Comparison of ENCODE assay signal across 25 mouse cellular contexts in the genomic region with DNA sequence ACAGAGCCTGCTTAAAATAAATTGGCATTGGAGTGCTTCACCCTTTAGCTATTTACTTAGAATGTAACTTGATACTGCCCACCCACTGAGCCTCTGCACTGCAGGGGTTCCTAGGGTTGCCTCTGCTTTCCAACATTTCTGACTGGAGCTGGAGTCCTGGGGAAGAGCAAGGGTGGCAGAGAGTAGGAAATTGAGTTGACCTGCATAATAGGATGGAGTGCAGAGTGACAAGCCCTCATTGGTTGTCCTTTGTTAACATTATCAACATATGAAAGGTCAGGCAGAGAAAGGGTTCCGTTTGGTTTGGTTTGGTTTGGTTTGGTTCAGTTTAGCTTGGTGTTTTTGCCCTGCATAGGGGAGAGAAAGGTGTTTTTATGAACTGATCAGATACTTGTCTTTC. TPM values are rescaled to one million over a fixed set of nuclear protein-coding genes. Genes with fewer than 3 reads are reported as not detected.
DNase-seq lines count a peak whose midpoint lies in the region; ATAC-seq and TF ChIP-seq lines count a peak whose summit lies in the region.
"Had no signal": no experiment of that assay in that cellular context is flagged by ENCODE, and none has a peak within 500 bp of the region (broad histone marks: within the 10 kb centered on the region; RNA-seq: fewer than 3 reads in every experiment).

No protein-coding gene starts in this region.

- H3K4me1 ChIP-seq in ES-E14 (ENCODE audit: control insufficient read depth in 2 of 2, insufficient read depth in 2 of 2, low read length in 2 of 2, poor library complexity in 1 of 2): peaks cover 0 to 2% of the 10 kb centered on the region in 2 experiments; a peak in 1 of 4 replicates
- no peaks in the 10 kb centered on the region for H3K4me1 ChIP-seq in heart, embryonic 10.5 days
- H3K4me1 ChIP-seq in hindbrain, embryonic 11.5 days (replicated peaks; ENCODE audit: control insufficient read depth, insufficient read depth, low read length): no peaks in the 10 kb centered on the region
- H3K4me1 ChIP-seq: embryonic facial prominence, embryonic 10.5 days; embryonic facial prominence, embryonic 12.5 days; forebrain, embryonic 13.5 days; forebrain, embryonic 15.5 days had no signal

- ATAC-seq in hindbrain, embryonic 11.5 days (ENCODE audit: low FRiP score): no peak
- ATAC-seq: forebrain, embryonic 13.5 days; forebrain, embryonic 15.5 days; forebrain, postnatal 0 days had no signal

- in situ Hi-C loops in ES-E14 (cut with MboI; ENCODE audit: low sequenced_read_pairs in 2 of 2, unreplicated experiment in 2 of 2): no loop called here

- no peak overlapping the region for H3K9ac ChIP-seq in ES-E14 (ENCODE audit: insufficient read depth, low read depth, low read length, poor library complexity, severe bottlenecking)
- H3K9ac ChIP-seq in hindbrain, embryonic 11.5 days (ENCODE audit: low read depth, low read length): no peak overlapping the region
- H3K9ac ChIP-seq: embryonic facial prominence, embryonic 12.5 days; forebrain, embryonic 13.5 days; forebrain, embryonic 15.5 days; forebrain, postnatal 0 days had no signal

- no peaks in the 10 kb centered on the region for H3K9me3 ChIP-seq in ES-E14 (ENCODE audit: control insufficient read depth, insufficient read depth, low read depth, low read length)
- no peaks in the 10 kb centered on the region for H3K9me3 ChIP-seq in heart, embryonic 10.5 days
- H3K9me3 ChIP-seq in hindbrain, embryonic 11.5 days (ENCODE audit: control insufficient read depth, low read length): no peaks in the 10 kb centered on the region
- H3K9me3 ChIP-seq: embryonic facial prominence, embryonic 10.5 days; embryonic facial prominence, embryonic 12.5 days; forebrain, embryonic 13.5 days; forebrain, embryonic 15.5 days had no signal

- H3K27ac ChIP-seq in ES-E14 (ENCODE audit: insufficient read depth, low read depth, low read length, poor library complexity, severe bottlenecking): no peak overlapping the region
- no peak overlapping the region for H3K27ac ChIP-seq in heart, embryonic 10.5 days
- H3K27ac ChIP-seq in hindbrain, embryonic 11.5 days (ENCODE audit: low read depth, low read length): no peak overlapping the region
- H3K27ac ChIP-seq: embryonic facial prominence, embryonic 10.5 days; embryonic facial prominence, embryonic 12.5 days; forebrain, embryonic 13.5 days; forebrain, embryonic 15.5 days had no signal

- peak; percentile 61 for DNase-seq in ES-E14 (ENCODE audit: low read depth, low spot score)
- peak; percentile 90 for DNase-seq in ZHBTc4 (ENCODE audit: low read depth, low spot score)
- no peak for DNase-seq in heart, embryonic 10.5 days (ENCODE audit: low spot score)
- DNase-seq in kidney, postnatal 14 days: no peak
- no peak for DNase-seq in hindbrain, embryonic 11.5 days (ENCODE audit: low spot score)
- DNase-seq: adrenal gland, adult 2 months; adrenal gland, postnatal 10 days; adrenal gland, postnatal 25 days; cerebellum, adult 11 months; cerebellum, adult 18-20 months; cerebellum, adult 8-10 months; cerebellum, adult 9-11 months; cerebellum, postnatal 14 days; cerebellum, postnatal 36 days; embryo, embryonic 11 days; forebrain, postnatal 0 days had no signal

- no peaks in the 10 kb centered on the region for H3K27me3 ChIP-seq in heart, embryonic 10.5 days (ENCODE audit: insufficient read depth, poor library complexity, severe bottlenecking)
- no peaks in the 10 kb centered on the region for H3K27me3 ChIP-seq in hindbrain, embryonic 11.5 days (ENCODE audit: control insufficient read depth, insufficient read depth, low read length)
- H3K27me3 ChIP-seq: embryonic facial prominence, embryonic 12.5 days; forebrain, embryonic 13.5 days; forebrain, embryonic 15.5 days had no signal

- 14% methylated on average over 1 of the region's 1 CpGs for WGBS in heart, embryonic 10.5 days
- WGBS in hindbrain, embryonic 11.5 days: 0% methylated on average over 1 of the region's 1 CpGs

- no peak overlapping the region for H3K4me2 ChIP-seq in hindbrain, embryonic 11.5 days (replicated peaks; ENCODE audit: low read depth, low read length)
- H3K4me2 ChIP-seq: embryonic facial prominence, embryonic 12.5 days; forebrain, embryonic 13.5 days; forebrain, embryonic 15.5 days had no signal

- H3K36me3 ChIP-seq in ES-E14 (ENCODE audit: control insufficient read depth, insufficient read depth, low read length, poor library complexity, severe bottlenecking): no peaks in the 10 kb centered on the region
- H3K36me3 ChIP-seq in heart, embryonic 10.5 days: no peaks in the 10 kb centered on the region
- no peaks in the 10 kb centered on the region for H3K36me3 ChIP-seq in hindbrain, embryonic 11.5 days (ENCODE audit: control insufficient read depth, insufficient read depth, low read length)
- H3K36me3 ChIP-seq: embryonic facial prominence, embryonic 10.5 days; embryonic facial prominence, embryonic 12.5 days; forebrain, embryonic 15.5 days had no signal

- H3K4me3 ChIP-seq in ES-E14 (ENCODE audit: insufficient read depth in 1 of 2, low read depth in 1 of 2, low read length in 2 of 2, poor library complexity in 1 of 2, severe bottlenecking in 1 of 2): no peak overlapping the region
- no peak overlapping the region for H3K4me3 ChIP-seq in heart, embryonic 10.5 days
- no peak overlapping the region for H3K4me3 ChIP-seq in hindbrain, embryonic 11.5 days (ENCODE audit: low read depth, low read length)
- H3K4me3 ChIP-seq: embryonic facial prominence, embryonic 10.5 days; embryonic facial prominence, embryonic 12.5 days; forebrain, embryonic 13.5 days; forebrain, embryonic 15.5 days had no signal

TF ChIP-seq in ES-E14, 5 proteins besides CTCF, POLR2A, EP300 and RAD21:
- TF ChIP-seq CHD2 (IDR thresholded peaks at IDR 0.05; ENCODE audit: low read depth, low read length): no peak
- TF ChIP-seq ZC3H11A (IDR thresholded peaks at IDR 0.05; ENCODE audit: borderline replicate concordance, low read depth, low read length): no peak
- TF ChIP-seq ZNF384 (IDR thresholded peaks at IDR 0.05; ENCODE audit: low read depth, low read length): no peak
- TF ChIP-seq HCFC1 (IDR thresholded peaks at IDR 0.05; ENCODE audit: borderline replicate concordance, insufficient read depth, low read length): no peak
- TF ChIP-seq MAFK (IDR thresholded peaks at IDR 0.05; ENCODE audit: insufficient read depth, low read depth, low read length): no peak

RNA-seq across cellular contexts. Expression of gene Rragb, which starts 12.0 kb away (rescaled TPM):
- total RNA-seq in ES-E14 (2012; rRNA removed): 12.3 and 24.7 TPM in 2 replicates
- polyA plus RNA-seq in heart, embryonic 10.5 days (2016; fragmentation: Nextera tagmentation; extraction: Ambion mirVana): 1.7 and 2.3 TPM in 2 replicates
- 4.3 and 4.7 TPM in 2 replicates for polyA plus RNA-seq in hindbrain, embryonic 11.5 days (2014; fragmentation: Nextera tagmentation; extraction: Ambion mirVana)
- total RNA-seq: MEL had no signal

RNA-seq across cellular contexts. Expression of gene Foxr2, which starts 33.2 kb away (rescaled TPM):
- total RNA-seq in ES-E14 (2012; rRNA removed): 0.95 and 1.2 TPM in 2 replicates
- not detected in 2 replicates for polyA plus RNA-seq in heart, embryonic 10.5 days (2016; fragmentation: Nextera tagmentation; extraction: Ambion mirVana)
- 0.26 and 0.35 TPM in 2 replicates for polyA plus RNA-seq in hindbrain, embryonic 11.5 days (2014; fragmentation: Nextera tagmentation; extraction: Ambion mirVana)
- total RNA-seq: adrenal gland, adult 2 months; adrenal gland, postnatal 10 days; adrenal gland, postnatal 25 days; adrenal gland, postnatal 4 days; common myeloid progenitor, adult 5-6 weeks; MEL had no signal
- polyA plus RNA-seq: C2C12; embryonic facial prominence, embryonic 12.5 days; embryonic facial prominence, embryonic 14.5 days had no signal

Comparison
In these comparisons a context has a peak if more than half of its experiments do, and no peak if none do; other contexts are left out.
1. DNase-seq: peak in ES-E14 (single experiment) and ZHBTc4 (single experiment); none in heart, embryonic 10.5 days (single experiment), kidney, postnatal 14 days (single experiment) and hindbrain, embryonic 11.5 days (single experiment).